Mouse (Mus musculus) intestine, embryonic 14.5 days (tissue): ENCODE results near the gene Crcp. TPM values are rescaled to one million over a fixed set of nuclear protein-coding genes. Genes with fewer than 3 reads are reported as not detected.

Experiments
- ATAC-seq: fragments of 200-750 bp; cut with Nextera tagmentation; replicated peaks from 2 replicates; pipeline ENCODE4 v1.8.0; 2017; ENCODE audit warnings: low read depth, moderate number of reproducible peaks, moderate TSS enrichment, moderate library complexity; ENCODE audit not compliant: low FRiP score, low TSS enrichment
- DNase-seq: peaks from one replicate; pipeline ENCODE4 v3.0.0-alpha.2; 2018; ENCODE audit warnings: low spot score
- H3K27ac ChIP-seq: fragments of 300-500 bp; sonication (generic); 2 replicates; pipeline ENCODE4 v1.5.1; 2014; ENCODE audit warnings: low read depth, mild to moderate bottlenecking, control low read depth
- H3K27me3 ChIP-seq: fragments of 300-500 bp; sonication (generic); replicated peaks from 2 replicates; pipeline ENCODE4 v1.6.1; 2014; ENCODE audit warnings: low read length, control low read depth; ENCODE audit not compliant: control insufficient read depth, insufficient read depth
- H3K36me3 ChIP-seq: fragments of 300-500 bp; sonication (generic); 2 replicates; pipeline ENCODE4 v1.6.1; 2014; ENCODE audit warnings: low read length, control low read depth; ENCODE audit not compliant: control insufficient read depth, insufficient read depth
- H3K4me1 ChIP-seq: fragments of 300-500 bp; sonication (generic); replicated peaks from 2 replicates; pipeline ENCODE4 v1.6.1; 2014; ENCODE audit warnings: low read length, control low read depth, mixed read lengths; ENCODE audit not compliant: control insufficient read depth, insufficient read depth
- H3K4me2 ChIP-seq: fragments of 300-500 bp; sonication (generic); 2 replicates; pipeline ENCODE4 v1.6.1; 2014; ENCODE audit warnings: low read length
- H3K4me3 ChIP-seq: fragments of 300-500 bp; sonication (generic); 2 replicates; pipeline ENCODE4 v1.5.1; 2014; ENCODE audit warnings: low read depth, low read length, control low read depth, mixed read lengths
- H3K9ac ChIP-seq: fragments of 300-500 bp; sonication (generic); 2 replicates; pipeline ENCODE4 v1.6.1; 2014; ENCODE audit warnings: mild to moderate bottlenecking, low read length
- H3K9me3 ChIP-seq: fragments of 300-500 bp; sonication (generic); 2 replicates; pipeline ENCODE4 v1.6.1; 2016; ENCODE audit warnings: low read length, control low read depth; ENCODE audit not compliant: control insufficient read depth
- WGBS: fragments of 180-500 bp; shearing (Covaris S2); extraction: QIAGEN DNeasy Blood & Tissue Kit; methylation state at CpG from one replicate; pipeline ENCODE4 v1.1.7; 2014; 5-methylcytosine and 5-hydroxymethylcytosine counted together
- polyA plus RNA-seq: library from polyadenylated mRNA; unstranded; fragments of >200 nt; fragmentation: Nextera tagmentation; extraction: Ambion mirVana; gene quantifications from 2 replicates; pipeline ENCODE4 v1.2.1, GENCODE M21; 2014

Gene Crcp
- polyA plus RNA-seq, result 19.7 and 23.4 TPM in 2 replicates

GRCm38 (mm10) chr5:130029142-130029897, at the start of gene Crcp, which contains the start of gene Asl:
TSS of gene Crcp (plus strand) at chr5:130029290.
TSS of gene Asl (minus strand) at chr5:130029247.
- Histone ChIP-seq H3K9ac (peak within 1 kb of the TSS; percentile 61), H3K36me3 (no peaks in the 10 kb centered on the region), H3K27ac (peak within 1 kb of the TSS; percentile 86), H3K9me3 (no peaks in the 10 kb centered on the region), H3K27me3 (no peaks in the 10 kb centered on the region), H3K4me2 (peak within 1 kb of the TSS; percentile 90), H3K4me1 (no peaks in the 10 kb centered on the region; the same call in 1 of the 2 replicates), H3K4me3 (peak within 1 kb of the TSS; percentile 62)
- ATAC-seq (peak; percentile 85), DNase-seq (peak; percentile 91)
- 2% methylated on average over 51 of the region's 51 CpGs for WGBS

- H3K4me1 ChIP-seq, result no peaks in the 10 kb centered on the region
- no peak overlapping the region for H3K4me3 ChIP-seq
- no peaks in the 10 kb centered on the region for H3K27me3 ChIP-seq
- H3K27ac ChIP-seq, result no peak overlapping the region
- no peak for DNase-seq
- H3K4me2 ChIP-seq, result no peak overlapping the region
- H3K36me3 ChIP-seq, result peaks cover 27% of the 10 kb centered on the region
- ATAC-seq, result no peak
- WGBS, result 65% methylated on average over 3 of the region's 3 CpGs
- H3K9me3 ChIP-seq, result no peaks in the 10 kb centered on the region
- H3K9ac ChIP-seq, result no peak overlapping the region
These were observed 48.9 kb upstream of the Crcp start for GRCm38 (mm10) chr5:129980216-129980615.

GRCm38 (mm10) chr5:129989376-129989775, 39.7 kb upstream of the Crcp start:
- H3K4me1 ChIP-seq, result no peaks in the 10 kb centered on the region
- DNase-seq (no peak), ATAC-seq (no peak)
- H3K27ac ChIP-seq, result no peak overlapping the region
- no peaks in the 10 kb centered on the region for H3K27me3 ChIP-seq
- no peaks in the 10 kb centered on the region for H3K9me3 ChIP-seq
- peaks cover 40% of the 10 kb centered on the region for H3K36me3 ChIP-seq
- 87% methylated on average over 13 of the region's 13 CpGs for WGBS
- H3K9ac ChIP-seq, result no peak overlapping the region
- H3K4me2 ChIP-seq, result no peak overlapping the region
- H3K4me3 ChIP-seq, result no peak overlapping the region

- Histone ChIP-seq H3K27ac (no peak overlapping the region), H3K9me3 (no peaks in the 10 kb centered on the region), H3K4me1 (no peaks in the 10 kb centered on the region), H3K4me2 (no peak overlapping the region), H3K36me3 (peaks cover 48% of the 10 kb centered on the region), H3K27me3 (no peaks in the 10 kb centered on the region), H3K9ac (no peak overlapping the region), H3K4me3 (no peak overlapping the region)
- no peak for DNase-seq
- WGBS, result 93% methylated on average over 5 of the region's 5 CpGs
- ATAC-seq, result no peak
These were observed 37.2 kb upstream of the Crcp start for GRCm38 (mm10) chr5:129991898-129992297.

GRCm38 (mm10) chr5:129993374-129993773, 35.7 kb upstream of the Crcp start:
- H3K4me2 ChIP-seq, result no peak overlapping the region
- no peaks in the 10 kb centered on the region for H3K4me1 ChIP-seq
- ATAC-seq (no peak), DNase-seq (no peak)
- no peak overlapping the region for H3K4me3 ChIP-seq
- WGBS, result 92% methylated on average over 14 of the region's 14 CpGs
- H3K27ac ChIP-seq, result no peak overlapping the region
- peaks cover 52% of the 10 kb centered on the region for H3K36me3 ChIP-seq
- no peaks in the 10 kb centered on the region for H3K27me3 ChIP-seq
- H3K9me3 ChIP-seq, result no peaks in the 10 kb centered on the region
- H3K9ac ChIP-seq, result no peak overlapping the region

GRCm38 (mm10) chr5:129994989-129995388, 34.1 kb upstream of the Crcp start:
- DNase-seq (no peak), ATAC-seq (no peak)
- Histone ChIP-seq H3K4me3 (no peak overlapping the region), H3K27me3 (no peaks in the 10 kb centered on the region), H3K9ac (no peak overlapping the region), H3K4me1 (no peaks in the 10 kb centered on the region), H3K36me3 (peaks cover 44% of the 10 kb centered on the region), H3K4me2 (no peak overlapping the region), H3K9me3 (no peaks in the 10 kb centered on the region), H3K27ac (no peak overlapping the region)
- WGBS, result 92% methylated on average over 7 of the region's 7 CpGs

- H3K4me1 ChIP-seq, result no peaks in the 10 kb centered on the region
- no peaks in the 10 kb centered on the region for H3K27me3 ChIP-seq
- DNase-seq (no peak), ATAC-seq (no peak)
- H3K9ac ChIP-seq, result no peak overlapping the region
- no peaks in the 10 kb centered on the region for H3K9me3 ChIP-seq
- no peak overlapping the region for H3K4me2 ChIP-seq
- no peak overlapping the region for H3K4me3 ChIP-seq
- H3K27ac ChIP-seq, result no peak overlapping the region
- WGBS, result 67% methylated on average over 19 of the region's 19 CpGs
- peaks cover 37% of the 10 kb centered on the region for H3K36me3 ChIP-seq
These were observed 31.4 kb upstream of the Crcp start for GRCm38 (mm10) chr5:129997700-129998099.

- H3K4me2 ChIP-seq, result no peak overlapping the region
- H3K4me3 ChIP-seq, result no peak overlapping the region
- no peaks in the 10 kb centered on the region for H3K9me3 ChIP-seq
- no peak overlapping the region for H3K9ac ChIP-seq
- no peaks in the 10 kb centered on the region for H3K27me3 ChIP-seq
- H3K27ac ChIP-seq, result no peak overlapping the region
- ATAC-seq (no peak), DNase-seq (peak; percentile 77)
- H3K4me1 ChIP-seq, result no peaks in the 10 kb centered on the region; the same call in 1 of the 2 replicates
- H3K36me3 ChIP-seq, result peaks cover 28% of the 10 kb centered on the region; the same call in 1 of the 2 replicates
- WGBS, result 34% methylated on average over 4 of the region's 4 CpGs
These were observed 30.0 kb upstream of the Crcp start for GRCm38 (mm10) chr5:129999097-129999496.

- Histone ChIP-seq H3K4me3 (no peak overlapping the region), H3K9ac (no peak overlapping the region), H3K9me3 (no peaks in the 10 kb centered on the region), H3K4me2 (no peak overlapping the region), H3K36me3 (peaks cover 24% of the 10 kb centered on the region; the same call in 1 of the 2 replicates), H3K27me3 (no peaks in the 10 kb centered on the region), H3K27ac (no peak overlapping the region), H3K4me1 (no peaks in the 10 kb centered on the region; the same call in 1 of the 2 replicates)
- WGBS, result 81% methylated on average over 12 of the region's 12 CpGs
- ATAC-seq (no peak), DNase-seq (no peak)
These were observed 28.4 kb upstream of the Crcp start for GRCm38 (mm10) chr5:130000735-130001134.
